Mouse (Mus musculus) lung, adult 10 weeks (tissue): Measurements from ENCODE around the gene Sit1. TPM values are rescaled to one million over a fixed set of nuclear protein-coding genes. Genes with fewer than 3 reads are reported as not detected.

Experiments used
- polyA plus RNA-seq: library from polyadenylated mRNA; stranded (reverse); fragments of 350-450 nt; fragmentation: Illumina TruSeq; extraction: RNeasy Lipid Tissue Mini Kit (QIAGEN cat#74804); gene quantifications from one replicate; pipeline ENCODE4 v1.2.3, GENCODE M21; 2014; ENCODE audit warnings: low read depth, low replicate concordance; ENCODE audit not compliant: insufficient read depth

Gene Sit1
- 1.3 TPM for polyA plus RNA-seq

GRCm38 (mm10) chr4:43483535-43484091 lies at the start of gene Sit1:
TSS of gene Sit1 (minus strand) at chr4:43483734.

DNA sequence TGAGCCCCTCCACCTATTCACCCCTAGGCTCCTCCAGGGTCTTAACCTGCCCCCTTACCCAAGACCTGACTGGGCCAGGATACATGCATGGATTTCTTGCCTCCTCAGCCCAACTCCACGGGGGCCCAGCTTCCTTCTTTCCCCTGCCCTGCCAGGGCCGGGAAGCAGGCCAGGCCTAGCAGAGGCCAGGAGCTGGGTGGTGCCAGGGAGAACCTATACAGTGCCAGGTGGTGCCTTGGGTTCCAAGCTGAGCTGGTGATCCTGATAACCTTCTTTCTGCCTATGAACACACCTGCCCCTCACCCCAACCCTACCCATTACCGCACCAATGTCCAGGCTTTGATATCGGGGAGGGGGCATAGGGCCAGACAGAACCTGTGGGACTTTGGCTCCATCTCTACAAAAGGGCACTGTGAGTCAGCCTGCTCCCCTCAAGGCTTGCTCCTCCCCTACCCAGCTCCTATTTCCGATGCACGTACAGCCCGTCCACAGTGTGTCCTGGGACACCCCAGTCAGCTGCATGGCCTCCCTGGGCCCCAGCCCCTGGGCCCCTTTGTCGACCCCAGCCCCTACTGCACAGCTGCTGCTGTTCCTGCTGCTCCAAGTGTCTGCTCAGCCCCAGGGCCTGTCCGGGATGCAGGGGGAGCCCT lies 23.1 kb upstream of the Sit1 start, which contains the start of gene Car9:
TSS of gene Car9 (plus strand) at position 431 of the 650 bp plus-strand sequence.

GRCm38 (mm10) chr4:43499407-43500333 lies 16.1 kb upstream of the Sit1 start, which contains the start of gene Arhgef39:
TSS of gene Arhgef39 (minus strand) at chr4:43499695.

DNA sequence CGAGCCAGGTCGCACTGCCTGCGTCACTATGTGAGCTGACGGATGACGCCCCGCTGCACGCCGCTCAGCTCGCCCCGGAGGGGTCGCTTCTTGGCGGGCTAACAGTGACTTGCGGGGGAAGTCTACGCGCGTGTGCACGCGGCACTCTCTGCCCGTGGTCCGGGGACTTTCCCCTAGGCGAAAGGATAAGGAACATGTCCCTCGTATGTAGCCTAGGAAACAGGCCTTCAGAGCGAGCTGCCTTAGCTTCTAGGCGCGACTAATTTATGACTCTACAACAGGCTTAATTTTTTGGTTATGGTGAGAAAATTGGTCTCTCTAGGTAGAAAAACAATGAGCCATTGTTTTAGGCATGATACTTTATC lies 9.3 kb upstream of the Sit1 start, which contains the start of gene Ccdc107:
TSS of gene Ccdc107 (plus strand) at position 80 of the 365 bp plus-strand sequence.

DNA sequence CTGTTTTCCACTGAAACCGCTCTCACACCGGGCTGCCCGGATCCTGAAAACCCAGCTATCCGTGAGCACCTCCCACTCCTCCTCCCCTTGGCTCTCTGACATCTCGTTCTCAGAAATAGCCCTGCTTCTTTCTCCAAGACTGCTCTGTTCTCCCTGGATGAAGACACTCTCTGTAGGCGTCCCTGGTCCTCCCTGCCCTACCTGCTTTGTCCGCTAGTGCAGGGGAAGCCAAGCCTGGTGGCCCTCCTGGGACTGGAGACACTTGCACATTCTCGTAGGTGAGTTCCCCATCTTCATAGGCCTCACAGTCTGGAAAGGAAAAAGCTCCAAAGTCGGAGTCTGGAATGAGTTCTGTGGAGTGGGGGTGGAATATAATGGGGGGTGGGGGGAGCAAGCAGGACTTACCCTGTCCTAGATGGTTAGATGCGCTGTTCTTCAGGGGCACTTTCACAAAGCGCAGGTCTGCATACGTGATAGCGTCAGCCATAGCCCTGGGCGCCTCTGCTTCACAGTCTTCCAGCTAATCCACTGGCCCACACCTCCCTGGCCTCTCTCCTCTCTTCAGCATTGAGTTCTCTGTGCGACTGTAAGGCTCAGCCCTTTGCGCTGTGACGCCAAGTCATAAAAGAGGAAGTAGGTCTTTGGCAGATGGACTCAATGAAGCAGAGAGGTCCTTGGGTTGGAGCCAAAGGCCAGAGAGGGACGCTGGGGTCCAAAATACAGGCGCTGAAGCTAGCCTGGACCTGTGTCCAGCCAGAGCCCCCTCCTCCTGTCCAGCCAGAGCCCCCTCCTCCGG lies 29.3 kb downstream of the Sit1 start, which contains the start of gene Cd72:
TSS of gene Cd72 (minus strand) at position 588 of the 796 bp plus-strand sequence.

GRCm38 (mm10) chr4:43441639-43442038 lies 41.9 kb downstream of the Sit1 start, which contains the start of gene Tesk1:
TSS of gene Tesk1 (plus strand) at chr4:43441939.

Other genes with a start within 250 kb of the Sit1 start
- gene Atp8b5, start 216.6 kb downstream of the Sit1 start, polyA plus RNA-seq: 0.08 TPM
- 27.1 TPM for gene Rusc2, start 101.8 kb downstream of the Sit1 start, polyA plus RNA-seq
- 7.8 TPM for gene Fam166b, start 54.6 kb downstream of the Sit1 start, polyA plus RNA-seq
- gene Tesk1, start 41.8 kb downstream of the Sit1 start, polyA plus RNA-seq: 23.0 TPM
- gene Cd72, start 29.1 kb downstream of the Sit1 start, polyA plus RNA-seq: 11.9 TPM
- 80.3 TPM for gene Ccdc107, start 9.2 kb upstream of the Sit1 start, polyA plus RNA-seq
- gene Arhgef39, start 16.0 kb upstream of the Sit1 start, polyA plus RNA-seq: 2.2 TPM
- 0.59 TPM for gene Car9, start 23.2 kb upstream of the Sit1 start, polyA plus RNA-seq
- 156 TPM for gene Tpm2, start 40.0 kb upstream of the Sit1 start, polyA plus RNA-seq
- 49.2 TPM for gene Creb3, start 78.6 kb upstream of the Sit1 start, polyA plus RNA-seq
- gene Tln1, start 79.0 kb upstream of the Sit1 start, polyA plus RNA-seq: 47.0 TPM
- 8.9 TPM for gene Rgp1, start 95.0 kb upstream of the Sit1 start, polyA plus RNA-seq
- gene Gba2, start 95.1 kb upstream of the Sit1 start, polyA plus RNA-seq: 7.9 TPM
- not detected for gene Msmp, start 100.8 kb upstream of the Sit1 start, polyA plus RNA-seq
- gene Npr2, start 148.2 kb upstream of the Sit1 start, polyA plus RNA-seq: 36.3 TPM
- gene Spag8, start 169.9 kb upstream of the Sit1 start, polyA plus RNA-seq: 4.8 TPM
- 96.7 TPM for gene Hint2, start 172.7 kb upstream of the Sit1 start, polyA plus RNA-seq
- gene Tmem8b, start 185.2 kb upstream of the Sit1 start, polyA plus RNA-seq: 2.8 TPM
- 0.08 TPM for gene Fam221b, start 185.4 kb upstream of the Sit1 start, polyA plus RNA-seq
- not detected for gene Olfr70, start 217.1 kb upstream of the Sit1 start, polyA plus RNA-seq
- not detected for gene Olfr71, start 226.5 kb upstream of the Sit1 start, polyA plus RNA-seq
- 12.3 TPM for gene Hrct1, start 243.5 kb upstream of the Sit1 start, polyA plus RNA-seq
- 4.6 TPM for gene Spaar, start 246.3 kb upstream of the Sit1 start, polyA plus RNA-seq